Mouse (Mus musculus) gastrocnemius, adult 18-20 months (tissue): ENCODE results near the gene Evi5. TPM values are rescaled to one million over a fixed set of nuclear protein-coding genes. Genes with fewer than 3 reads are reported as not detected.

ENCODE experiments used
- DNase-seq: peaks from one replicate; pipeline ENCODE4 v3.0.0; 2021; ENCODE audit warnings: low spot score
- total RNA-seq, 2 experiments: library from RNA; stranded (reverse); gene quantifications; 2 replicates each; pipeline ENCODE4 v1.2.3; 2021

Gene Evi5
- total RNA-seq, 2 experiments from 2014 or later, result 15.5 to 18.9 TPM

- DNase-seq, result no peak
Observed at GRCm38 (mm10) chr5:107754740-107755139, 120.2 kb downstream of the Evi5 start.

DNA sequence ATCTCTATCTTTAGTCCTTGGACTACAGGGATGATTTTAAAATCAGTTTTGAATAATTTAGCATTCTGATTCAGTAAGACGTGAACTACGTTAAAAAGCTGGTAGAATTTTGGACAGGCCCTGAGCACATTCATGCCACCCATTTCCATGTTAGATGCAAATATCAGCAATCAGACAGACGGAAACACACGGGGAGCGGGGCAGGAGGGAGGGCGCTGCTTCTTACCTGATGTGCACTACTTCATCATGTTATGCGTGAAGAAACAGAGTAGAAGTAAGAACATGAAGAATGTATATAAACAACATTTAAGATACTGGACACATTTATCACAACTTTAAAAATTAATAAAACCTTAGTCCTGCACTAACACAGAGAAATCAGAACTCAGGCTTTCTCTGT, 121.3 kb downstream of the Evi5 start:
- no peak for DNase-seq

DNA sequence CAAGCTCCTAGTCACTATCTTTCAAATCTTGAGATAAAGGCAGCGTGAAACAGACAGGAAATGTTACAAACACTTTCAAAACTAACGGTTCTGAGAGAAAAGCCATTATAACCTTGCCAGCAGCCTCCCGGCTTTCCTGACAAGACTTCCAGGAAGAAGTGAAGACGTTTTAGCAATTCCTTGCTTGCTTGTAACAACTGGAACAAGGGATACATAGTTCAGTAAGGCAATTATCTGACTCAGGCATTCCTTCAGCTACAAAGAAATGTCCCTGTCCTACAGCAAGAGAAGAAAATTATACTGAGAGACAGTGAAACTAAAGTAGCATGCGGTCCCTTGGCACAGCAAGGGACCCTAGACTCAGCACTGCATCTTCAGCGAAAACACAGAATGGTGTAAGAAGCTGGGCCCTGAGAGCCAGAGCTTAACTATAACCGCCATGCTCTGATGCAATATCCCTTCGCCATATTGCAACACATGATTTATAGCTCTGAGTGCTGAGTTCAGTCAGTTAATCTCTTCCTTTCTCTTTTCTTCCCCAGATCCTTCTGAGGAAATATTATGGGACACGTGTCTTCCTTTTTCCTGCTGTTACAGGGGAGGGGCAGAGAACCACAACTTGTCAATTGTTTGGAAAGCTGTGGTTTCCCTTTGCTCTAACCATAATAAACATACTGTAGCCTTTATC, 125.5 kb downstream of the Evi5 start:
- DNase-seq, result no peak

DNA sequence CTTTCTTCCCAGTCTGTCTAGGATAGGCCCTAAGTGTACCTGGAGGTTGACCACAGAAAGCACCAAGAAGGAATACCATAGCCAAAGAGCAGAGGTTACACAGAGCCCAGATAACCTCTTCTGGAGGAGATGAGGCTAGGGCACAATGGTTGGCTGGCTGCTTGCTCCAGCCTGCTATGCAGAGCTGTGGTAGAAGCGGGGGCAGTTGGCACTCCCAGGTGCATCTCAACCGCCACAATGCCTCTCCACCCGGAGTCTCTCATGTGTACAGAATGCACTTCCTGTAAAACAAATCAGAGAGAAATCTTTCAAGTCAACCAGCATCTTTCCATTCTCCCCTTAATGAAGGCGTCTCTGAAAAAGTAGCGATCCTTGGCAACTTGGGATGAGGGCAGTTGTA, 135.9 kb downstream of the Evi5 start:
- no peak for DNase-seq

DNA sequence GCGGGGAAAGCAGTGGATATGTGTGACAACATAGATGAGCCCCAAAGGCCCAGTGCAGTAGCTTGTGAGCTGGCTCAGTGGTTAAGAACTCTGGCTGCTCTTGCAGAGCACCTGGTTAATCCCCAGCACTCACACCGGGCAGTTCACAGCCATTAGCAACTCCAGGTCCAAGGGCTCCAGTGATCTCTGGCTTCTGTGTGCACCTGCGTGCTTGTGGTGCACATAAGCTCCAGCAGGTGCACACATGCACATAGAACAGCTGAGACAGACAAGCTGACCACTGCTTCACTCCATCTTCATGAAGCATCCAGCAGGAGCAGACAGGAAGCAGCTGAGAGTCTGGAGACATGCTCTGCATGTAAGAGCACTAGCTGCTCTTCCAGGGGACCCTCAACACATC, 136.6 kb downstream of the Evi5 start:
- DNase-seq, result no peak

DNA sequence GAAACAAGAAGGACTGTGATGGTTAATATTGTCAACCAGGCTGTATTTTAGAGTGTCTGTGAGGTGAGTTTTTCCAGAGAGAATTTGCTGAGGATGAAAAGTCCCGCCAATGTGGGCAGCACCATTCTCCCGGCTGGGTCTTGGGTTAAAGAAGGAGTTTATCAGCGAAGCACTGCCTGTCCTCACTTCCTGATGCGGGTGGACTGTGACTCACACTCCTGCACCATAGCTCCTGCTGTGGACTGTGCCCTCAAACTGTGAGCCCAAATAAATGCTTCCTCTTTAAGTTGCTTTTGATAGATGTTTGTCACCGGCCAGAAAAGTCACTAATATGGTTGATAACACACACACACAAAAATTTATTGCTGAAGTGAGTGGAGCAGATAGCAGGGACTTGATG, 138.7 kb downstream of the Evi5 start:
- no peak for DNase-seq

DNA sequence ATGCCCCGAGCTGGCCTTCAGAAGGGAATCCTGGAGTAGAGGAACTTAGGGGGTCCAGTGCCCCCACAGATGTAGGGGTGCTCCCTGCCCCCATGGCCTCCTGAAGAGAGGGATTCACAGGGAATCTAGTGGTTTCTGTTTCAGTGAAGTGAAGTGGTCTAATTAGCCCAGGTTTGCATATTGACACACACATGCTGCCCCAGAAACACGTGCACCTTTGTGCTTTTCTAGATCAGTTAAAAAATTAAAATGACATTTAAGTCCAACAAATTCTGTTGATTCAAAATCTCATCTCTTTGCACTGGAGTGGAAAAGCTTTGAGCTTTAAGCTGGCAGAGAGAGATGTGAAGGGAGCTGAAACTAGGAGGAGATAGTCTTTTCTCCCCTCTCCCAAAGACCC, 143.1 kb downstream of the Evi5 start:
- DNase-seq, result no peak

- DNase-seq, result no peak
Observed at GRCm38 (mm10) chr5:107731408-107731807, 143.5 kb downstream of the Evi5 start.

DNA sequence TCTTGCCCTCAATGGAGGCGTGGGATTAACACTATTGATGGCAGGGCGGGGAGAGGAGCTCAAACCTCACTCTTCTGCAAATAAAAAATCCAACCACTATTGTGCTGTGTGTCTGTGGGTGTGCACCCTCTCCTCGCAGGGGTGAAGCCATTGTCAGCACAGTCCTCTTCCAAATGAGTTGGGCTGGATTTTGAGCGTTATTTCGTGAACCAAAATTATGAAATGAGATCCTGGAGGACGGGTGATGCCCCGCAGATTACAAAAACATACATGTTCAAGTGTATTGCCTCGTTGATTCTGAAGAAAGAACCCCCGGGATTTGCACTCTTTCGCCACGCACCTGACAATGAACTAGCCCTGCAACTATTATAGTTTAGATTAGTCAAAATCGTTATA, 147.9 kb downstream of the Evi5 start:
- no peak for DNase-seq

GRCm38 (mm10) chr5:107726281-107727006, 148.5 kb downstream of the Evi5 start:
- DNase-seq, result no peak

DNA sequence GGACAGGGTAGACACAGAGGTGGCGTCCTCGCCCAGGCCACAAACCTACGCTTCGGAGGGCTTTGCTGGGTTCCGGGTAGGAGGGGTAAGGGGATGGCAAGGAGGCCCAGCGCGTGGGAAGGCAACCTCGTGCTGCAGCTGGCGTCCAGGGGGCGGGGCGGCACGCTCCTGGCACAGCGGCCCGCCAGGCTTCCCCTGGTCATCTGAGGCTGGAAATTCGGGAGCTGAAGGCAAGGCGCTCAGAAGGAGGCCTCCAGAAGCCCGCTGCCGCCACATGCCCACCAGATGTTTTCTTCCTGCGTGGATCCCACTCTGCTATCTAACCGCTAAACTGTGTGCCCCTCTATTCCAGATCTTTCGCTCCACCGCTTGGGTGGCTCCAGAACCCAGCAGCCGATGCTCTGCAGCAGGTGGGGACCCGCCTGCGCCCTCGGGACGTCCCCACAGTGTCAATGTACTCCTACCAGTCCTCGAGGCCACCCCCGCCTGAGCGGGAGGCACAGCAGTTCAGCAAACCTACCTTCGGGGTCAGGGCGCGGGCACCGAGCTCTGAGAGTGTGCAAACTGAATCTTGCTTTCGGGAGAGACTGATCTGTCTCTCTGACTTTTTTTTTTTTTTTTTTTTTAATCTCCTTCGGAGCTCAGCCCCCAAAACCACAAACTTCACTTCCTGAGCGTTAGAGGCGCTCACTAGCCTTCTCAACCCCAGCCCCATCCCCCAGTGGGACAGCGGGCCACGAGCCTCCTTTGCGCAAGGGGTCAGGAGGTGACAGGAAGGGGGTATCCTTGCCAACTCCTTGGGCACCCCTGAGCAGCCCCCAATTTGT, 149.3 kb downstream of the Evi5 start, which contains the start of gene Gfi1:
Gfi1 (minus strand) TSS at position 602 of the 827 bp plus-strand sequence.
- DNase-seq, result no peak

- no peak for DNase-seq
Observed at GRCm38 (mm10) chr5:107724661-107725434, 150.1 kb downstream of the Evi5 start.

- no peak for DNase-seq
Observed at GRCm38 (mm10) chr5:107723541-107724511, 151.1 kb downstream of the Evi5 start.

DNA sequence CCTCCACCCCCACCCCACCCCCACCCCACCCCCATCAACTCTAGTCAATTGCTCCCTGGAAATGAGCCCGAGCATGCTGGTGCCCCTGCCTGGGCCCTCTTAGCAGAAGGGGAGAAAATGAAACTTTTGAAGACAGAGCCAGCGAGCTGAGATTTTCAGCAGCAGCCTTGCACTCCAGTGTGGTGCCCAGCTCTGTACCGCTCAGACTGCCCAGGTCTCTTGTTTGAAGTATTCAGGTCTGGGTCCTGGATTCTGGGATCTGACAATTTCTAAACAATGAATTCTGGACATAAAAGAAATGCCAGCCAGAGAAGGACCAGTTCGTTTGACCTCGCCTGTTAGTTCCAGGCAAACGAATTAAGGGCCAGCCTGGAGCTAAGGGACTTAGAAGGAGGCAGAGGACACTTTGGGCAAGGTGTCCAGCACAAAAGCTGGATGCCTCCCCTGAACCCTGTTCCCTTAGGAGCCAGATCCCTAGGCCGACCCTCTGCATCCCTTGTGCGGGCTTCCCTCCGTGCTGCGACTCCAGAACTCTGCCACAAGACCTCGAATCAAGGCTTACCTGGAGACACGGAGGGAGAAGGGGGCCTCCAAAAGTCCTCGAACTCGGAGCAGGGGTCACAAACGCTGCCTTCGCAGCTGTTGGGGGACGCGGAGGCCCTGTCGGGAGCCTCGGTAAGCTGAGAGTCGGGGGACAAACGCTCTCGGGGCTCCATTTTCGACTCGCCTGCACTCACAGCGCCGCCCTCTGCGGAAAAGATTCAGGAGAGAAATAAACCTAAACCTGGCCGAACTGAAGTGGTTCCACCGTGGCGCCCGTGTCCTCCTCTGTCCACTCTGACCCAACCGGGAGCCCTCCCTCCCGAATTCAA, 152.0 kb downstream of the Evi5 start:
- no peak for DNase-seq

- no peak for DNase-seq
Observed at GRCm38 (mm10) chr5:107721638-107722011, 153.3 kb downstream of the Evi5 start.

- DNase-seq, result no peak
Observed at GRCm38 (mm10) chr5:107720991-107721637, 153.8 kb downstream of the Evi5 start.

DNA sequence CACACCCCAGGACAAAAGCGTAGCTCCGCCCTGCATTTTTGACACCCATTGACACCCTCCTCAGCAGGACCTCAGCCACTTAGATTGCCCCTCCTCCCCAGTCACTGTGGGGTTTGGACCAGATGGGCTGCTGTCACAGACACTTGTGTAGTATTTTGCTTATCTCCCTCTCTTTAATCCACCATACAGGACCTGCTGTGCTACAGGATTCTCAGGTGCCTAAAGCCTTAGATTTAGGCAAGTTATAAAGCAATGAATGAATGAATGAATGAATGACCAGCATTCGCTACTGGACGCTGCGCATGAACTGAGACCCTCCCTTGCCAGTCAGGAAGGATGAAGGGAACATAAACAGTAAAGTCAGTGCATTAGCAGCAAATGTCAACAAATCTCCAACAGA, 154.4 kb downstream of the Evi5 start:
- no peak for DNase-seq

DNA sequence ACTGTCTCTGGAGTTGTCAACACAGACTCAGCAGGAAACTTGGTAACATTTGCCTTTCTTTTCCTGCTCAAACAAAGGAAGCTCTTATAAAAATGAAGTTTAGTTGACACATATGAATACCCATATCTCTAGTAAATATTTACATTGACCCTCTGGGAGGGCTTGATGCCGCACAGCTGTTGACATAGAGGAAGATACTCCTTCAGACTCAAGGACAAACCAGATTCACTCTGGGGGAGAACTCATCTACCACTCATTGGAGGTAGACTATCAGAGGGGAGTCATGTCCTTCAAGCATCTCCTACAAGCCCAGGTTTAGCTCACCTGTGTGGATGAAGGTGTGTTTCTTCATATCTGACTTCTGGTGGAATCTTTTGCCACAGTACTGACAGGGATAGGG, 155.1 kb downstream of the Evi5 start:
- DNase-seq, result no peak

GRCm38 (mm10) chr5:107719209-107719608, 155.7 kb downstream of the Evi5 start:
- DNase-seq, result no peak
